8 mouse cellular contexts compared by ENCODE assay signal in genomic region chr5:67532351-67532750, GRCm38 (mm10).
A peak's percentile ranks its signal among the peaks of the same experiment; 100 is the strongest.
DNase-seq lines count a peak whose midpoint lies in the region; ATAC-seq and TF ChIP-seq lines count a peak whose summit lies in the region.

No protein-coding gene starts in this region.

- no peaks in the 10 kb centered on the region for H3K79me2 ChIP-seq in heart, adult 2 months (replicated peaks; ENCODE audit: control insufficient read depth, insufficient read depth, low read length)

- peak; percentile 90 for ATAC-seq in embryonic facial prominence, embryonic 14.5 days (ENCODE audit: low read depth)
- no peak; the same call in 1 of the 2 replicates for ATAC-seq in limb, embryonic 12.5 days (ENCODE audit: insufficient number of reproducible peaks, insufficient read depth, low FRiP score, low TSS enrichment, low read depth)
- peak; percentile 93 for ATAC-seq in midbrain, embryonic 16.5 days

- 0 out of 2 replicates have a peak, but pooled peaks cover 3% of the 10 kb centered on the region for H3K27me3 ChIP-seq in embryonic facial prominence, embryonic 14.5 days (replicated peaks; ENCODE audit: control insufficient read depth, insufficient read depth, low read length)
- H3K27me3 ChIP-seq in heart, adult 2 months (ENCODE audit: control insufficient read depth, insufficient read depth, low read length), result no peaks in the 10 kb centered on the region
- H3K27me3 ChIP-seq in limb, embryonic 12.5 days, result peaks cover 9% of the 10 kb centered on the region; the same call in 1 of the 2 replicates
- no peaks in the 10 kb centered on the region for H3K27me3 ChIP-seq in midbrain, embryonic 16.5 days (ENCODE audit: control insufficient read depth, insufficient read depth, low read depth, low read length)
- H3K27me3 ChIP-seq in spleen, adult 2 months (ENCODE audit: control insufficient read depth, insufficient read depth, low read length), result no peaks in the 10 kb centered on the region

- WGBS in bone marrow, adult 2 months, result 2% methylated on average over 12 of the region's 12 CpGs
- 4% methylated on average over 11 of the region's 12 CpGs for WGBS in embryonic facial prominence, embryonic 14.5 days
- WGBS in heart, adult 2 months, result 2% methylated on average over 12 of the region's 12 CpGs
- 3% methylated on average over 12 of the region's 12 CpGs for WGBS in limb, embryonic 12.5 days
- 1% methylated on average over 12 of the region's 12 CpGs for WGBS in midbrain, embryonic 16.5 days
- 2% methylated on average over 12 of the region's 12 CpGs for WGBS in spleen, adult 2 months

- H3K9me3 ChIP-seq in embryonic facial prominence, embryonic 14.5 days (ENCODE audit: control insufficient read depth, low read length), result no peaks in the 10 kb centered on the region
- H3K9me3 ChIP-seq in limb, embryonic 12.5 days, result no peaks in the 10 kb centered on the region
- H3K9me3 ChIP-seq in midbrain, embryonic 16.5 days (replicated peaks; ENCODE audit: control insufficient read depth, low read length, poor library complexity, severe bottlenecking), result no peaks in the 10 kb centered on the region

- intact Hi-C loops in heart, adult 2 months (cut with DNase I), result loop anchor here (1.0 to 5.0 kb wide), 3 partner anchors 75 to 480 kb away; partner anchors contain the start of gene Shisa3

- peak; percentile 89 for DNase-seq in A20 (ENCODE audit: low read depth, low spot score)
- DNase-seq in embryonic facial prominence, embryonic 14.5 days (ENCODE audit: low spot score), result peak; percentile 89
- peak; percentile 73 to 80 for DNase-seq in heart, adult 2 months
- peak; percentile 54 to 83 for DNase-seq in kidney, adult 8-10 months
- DNase-seq in spleen, adult 2 months (ENCODE audit: low read depth in 1 of 2, low spot score in 2 of 2), result peak; percentile 35 to 66

- no peak overlapping the region for H3K9ac ChIP-seq in embryonic facial prominence, embryonic 14.5 days (ENCODE audit: low read depth, low read length)
- H3K9ac ChIP-seq in heart, adult 2 months (ENCODE audit: low read depth, low read length), result no peak overlapping the region
- no peak overlapping the region for H3K9ac ChIP-seq in limb, embryonic 12.5 days (replicated peaks)
- H3K9ac ChIP-seq in midbrain, embryonic 16.5 days (ENCODE audit: low read depth, low read length), result peak overlapping the region; percentile 33; the same call in 1 of the 2 replicates

- peak overlapping the region; percentile 43 for H3K4me2 ChIP-seq in embryonic facial prominence, embryonic 14.5 days (ENCODE audit: low read depth, low read length)
- peak overlapping the region; percentile 42 for H3K4me2 ChIP-seq in limb, embryonic 12.5 days
- H3K4me2 ChIP-seq in midbrain, embryonic 16.5 days (ENCODE audit: low read length), result peak overlapping the region; percentile 54

- no peaks in the 10 kb centered on the region; the same call in 1 of the 2 replicates for H3K4me1 ChIP-seq in bone marrow, adult 2 months (ENCODE audit: control insufficient read depth, insufficient read depth, low read length)
- no peaks in the 10 kb centered on the region for H3K4me1 ChIP-seq in embryonic facial prominence, embryonic 14.5 days (ENCODE audit: control insufficient read depth, insufficient read depth, low read length)
- H3K4me1 ChIP-seq in heart, adult 2 months (ENCODE audit: control insufficient read depth, insufficient read depth, low read length), result no peaks in the 10 kb centered on the region
- peaks cover 5% of the 10 kb centered on the region; the same call in 1 of the 2 replicates for H3K4me1 ChIP-seq in limb, embryonic 12.5 days (replicated peaks)
- peaks cover 4% of the 10 kb centered on the region; the same call in 1 of the 2 replicates for H3K4me1 ChIP-seq in midbrain, embryonic 16.5 days (ENCODE audit: control insufficient read depth, insufficient read depth, low read length)
- H3K4me1 ChIP-seq in spleen, adult 2 months (ENCODE audit: control insufficient read depth, insufficient read depth, insufficient read length), result no peaks in the 10 kb centered on the region

- no peak overlapping the region for H3K27ac ChIP-seq in bone marrow, adult 2 months (ENCODE audit: control insufficient read depth, insufficient read depth, low read depth, low read length, poor library complexity)
- no peak overlapping the region for H3K27ac ChIP-seq in embryonic facial prominence, embryonic 14.5 days (replicated peaks; ENCODE audit: low read depth, low read length)
- H3K27ac ChIP-seq in heart, adult 2 months, result no peak overlapping the region
- no peak overlapping the region for H3K27ac ChIP-seq in limb, embryonic 12.5 days
- H3K27ac ChIP-seq in midbrain, embryonic 16.5 days (ENCODE audit: low read length), result no peak overlapping the region
- no peak overlapping the region for H3K27ac ChIP-seq in spleen, adult 2 months (ENCODE audit: insufficient read depth, low read length)

- TF ChIP-seq POLR2A in bone marrow, adult 2 months (IDR thresholded peaks at IDR 0.05; ENCODE audit: borderline replicate concordance, control insufficient read depth, low read depth, low read length), result no peak
- TF ChIP-seq POLR2A in heart, adult 2 months (IDR thresholded peaks at IDR 0.05; ENCODE audit: insufficient read depth, low read depth, low read length), result no peak
- no peak for TF ChIP-seq POLR2A in spleen, adult 2 months (IDR thresholded peaks at IDR 0.05; ENCODE audit: low read depth, low read length)

- TF ChIP-seq CTCF in bone marrow, adult 2 months (IDR thresholded peaks at IDR 0.05; ENCODE audit: control insufficient read depth, insufficient read depth, low read length), result peak; percentile 90
- TF ChIP-seq CTCF in heart, adult 2 months (IDR thresholded peaks at IDR 0.05), result peak; percentile 87
- TF ChIP-seq CTCF in spleen, adult 2 months (IDR thresholded peaks at IDR 0.05; ENCODE audit: extremely low read depth, insufficient read depth, insufficient read length, insufficient replicate concordance), result peak; percentile 90; the same call in 1 of the 2 replicates

- H3K4me3 ChIP-seq in bone marrow, adult 2 months (replicated peaks; ENCODE audit: control insufficient read depth, low read depth, low read length), result no peak overlapping the region
- peak overlapping the region; percentile 18 for H3K4me3 ChIP-seq in embryonic facial prominence, embryonic 14.5 days (ENCODE audit: low read depth, low read length)
- peak overlapping the region; percentile 37 for H3K4me3 ChIP-seq in heart, adult 2 months
- H3K4me3 ChIP-seq in limb, embryonic 12.5 days (replicated peaks), result no peak overlapping the region
- peak overlapping the region; percentile 30 for H3K4me3 ChIP-seq in midbrain, embryonic 16.5 days (ENCODE audit: low read depth, low read length)
- no peak overlapping the region for H3K4me3 ChIP-seq in spleen, adult 2 months (ENCODE audit: extremely low read depth, insufficient read depth, insufficient read length)

- TF ChIP-seq EP300 in heart, adult 2 months (IDR thresholded peaks at IDR 0.05; ENCODE audit: insufficient read depth, low read depth, low read length), result peak; percentile 78; the same call in 1 of the 2 replicates

- H3K36me3 ChIP-seq in embryonic facial prominence, embryonic 14.5 days (ENCODE audit: control insufficient read depth, insufficient read depth, low read length), result no peaks in the 10 kb centered on the region
- no peaks in the 10 kb centered on the region for H3K36me3 ChIP-seq in heart, adult 2 months (ENCODE audit: control insufficient read depth, insufficient read depth, low read length)
- H3K36me3 ChIP-seq in limb, embryonic 12.5 days, result no peaks in the 10 kb centered on the region
- H3K36me3 ChIP-seq in midbrain, embryonic 16.5 days (ENCODE audit: control insufficient read depth, insufficient read depth, low read length), result no peaks in the 10 kb centered on the region
- H3K36me3 ChIP-seq in spleen, adult 2 months (ENCODE audit: control insufficient read depth, insufficient read depth, low read length), result no peaks in the 10 kb centered on the region

Comparison
In these comparisons a context has a peak if more than half of its experiments do, and no peak if none do; other contexts are left out.
1. H3K4me3 ChIP-seq: peak in embryonic facial prominence, embryonic 14.5 days (single experiment), heart, adult 2 months (single experiment) and midbrain, embryonic 16.5 days (single experiment); none in bone marrow, adult 2 months (single experiment), limb, embryonic 12.5 days (single experiment) and spleen, adult 2 months (single experiment).
2. Peak in every context shown above with its lines, with median percentiles within 50 percentile points of each other: DNase-seq, CTCF ChIP-seq and H3K4me2 ChIP-seq.